ENCODE assay signal across 11 mouse cellular contexts in genomic region chr11:74409447-74409754, GRCm38 (mm10). TPM values are rescaled to one million over a fixed set of nuclear protein-coding genes. Genes with fewer than 3 reads are reported as not detected.
A peak's percentile ranks its signal among the peaks of the same experiment; 100 is the strongest.
DNase-seq lines count a peak whose midpoint lies in the region; ATAC-seq lines count a peak whose summit lies in the region.
"Had no signal": no experiment of that assay in that cellular context is flagged by ENCODE, and none has a peak within 500 bp of the region (broad histone marks: within the 10 kb centered on the region; RNA-seq: fewer than 3 reads in every experiment).

No protein-coding gene starts in this region.

- ATAC-seq in forebrain, embryonic 12.5 days (ENCODE audit: low FRiP score), result peak; percentile 21; the same call in 1 of the 2 replicates
- ATAC-seq in hindbrain, embryonic 13.5 days (ENCODE audit: low FRiP score), result peak; percentile 29
- ATAC-seq in neural tube, embryonic 13.5 days (ENCODE audit: low read depth), result peak; percentile 44

- WGBS in forebrain, embryonic 12.5 days, result 69% methylated on average over 5 of the region's 5 CpGs
- WGBS in hindbrain, embryonic 13.5 days, result 65% methylated on average over 5 of the region's 5 CpGs
- WGBS in neural tube, embryonic 13.5 days, result 68% methylated on average over 5 of the region's 5 CpGs

- peak overlapping the region; percentile 78 for H3K27ac ChIP-seq in forebrain, embryonic 12.5 days
- H3K27ac ChIP-seq in hindbrain, embryonic 13.5 days, result peak overlapping the region; percentile 78
- H3K27ac ChIP-seq in neural tube, embryonic 13.5 days (replicated peaks), result peak overlapping the region; percentile 81
- H3K27ac ChIP-seq: liver, embryonic 14.5 days had no signal

- H3K27me3 ChIP-seq in forebrain, embryonic 12.5 days, result no peaks in the 10 kb centered on the region
- H3K27me3 ChIP-seq in hindbrain, embryonic 13.5 days, result no peaks in the 10 kb centered on the region
- H3K27me3 ChIP-seq in neural tube, embryonic 13.5 days, result no peaks in the 10 kb centered on the region

- H3K4me1 ChIP-seq in forebrain, embryonic 12.5 days, result peaks cover 24% of the 10 kb centered on the region
- peaks cover 28% of the 10 kb centered on the region for H3K4me1 ChIP-seq in hindbrain, embryonic 13.5 days (replicated peaks)
- peaks cover 26% of the 10 kb centered on the region for H3K4me1 ChIP-seq in neural tube, embryonic 13.5 days (replicated peaks)

- H3K9me3 ChIP-seq in forebrain, embryonic 12.5 days, result no peaks in the 10 kb centered on the region
- no peaks in the 10 kb centered on the region for H3K9me3 ChIP-seq in hindbrain, embryonic 13.5 days
- no peaks in the 10 kb centered on the region for H3K9me3 ChIP-seq in neural tube, embryonic 13.5 days

- H3K9ac ChIP-seq in forebrain, embryonic 12.5 days, result no peak overlapping the region
- H3K9ac ChIP-seq in hindbrain, embryonic 13.5 days, result 0 out of 2 replicates have a peak overlapping the region, but pooled peaks have one; percentile 19
- H3K9ac ChIP-seq in neural tube, embryonic 13.5 days, result no peak overlapping the region
- H3K9ac ChIP-seq: liver, embryonic 14.5 days had no signal

- H3K36me3 ChIP-seq in forebrain, embryonic 12.5 days (replicated peaks), result no peaks in the 10 kb centered on the region
- peaks cover 21% of the 10 kb centered on the region for H3K36me3 ChIP-seq in hindbrain, embryonic 13.5 days
- H3K36me3 ChIP-seq in neural tube, embryonic 13.5 days, result peaks cover 20% of the 10 kb centered on the region; the same call in 1 of the 2 replicates

- peak; percentile 28 to 36 for DNase-seq in layer of hippocampus, postnatal 10 days (ENCODE audit: low spot score in 2 of 2)
- DNase-seq in layer of hippocampus, adult 11-12 months (ENCODE audit: low spot score), result no peak
- no peak for DNase-seq in urinary bladder, postnatal 4 days (ENCODE audit: low spot score in 2 of 2)
- DNase-seq in embryo, embryonic 9.5 days (ENCODE audit: extremely low spot score), result no peak

- no peak overlapping the region for H3K4me2 ChIP-seq in forebrain, embryonic 12.5 days
- H3K4me2 ChIP-seq in hindbrain, embryonic 13.5 days, result no peak overlapping the region
- H3K4me2 ChIP-seq in neural tube, embryonic 13.5 days, result no peak overlapping the region

- no peak overlapping the region for H3K4me3 ChIP-seq in forebrain, embryonic 12.5 days (replicated peaks)
- H3K4me3 ChIP-seq in hindbrain, embryonic 13.5 days, result no peak overlapping the region
- H3K4me3 ChIP-seq in neural tube, embryonic 13.5 days, result no peak overlapping the region
- H3K4me3 ChIP-seq: erythroblast, embryonic 14.5 days had no signal

RNA-seq across cellular contexts. Expression of gene Olfr412, which starts 47.5 kb away (rescaled TPM):
- total RNA-seq in layer of hippocampus, postnatal 10 days (2021), result not detected
- polyA plus RNA-seq in forebrain, embryonic 12.5 days (2016; fragmentation: Nextera tagmentation; extraction: Ambion mirVana), result not detected in 2 replicates
- not detected in 2 replicates for polyA plus RNA-seq in hindbrain, embryonic 13.5 days (2015; fragmentation: Nextera tagmentation; extraction: Ambion mirVana)
- polyA plus RNA-seq in neural tube, embryonic 13.5 days (2015; fragmentation: Nextera tagmentation; extraction: Ambion mirVana), result not detected in 2 replicates
- total RNA-seq: neutrophil, adult 5-6 weeks had no signal
- polyA plus RNA-seq: erythroblast, embryonic 14.5 days; liver, embryonic 14.5 days; testis, adult 2 months had no signal

RNA-seq across cellular contexts. Expression of gene Olfr411, which starts 57.0 kb away (rescaled TPM):
- not detected for total RNA-seq in layer of hippocampus, postnatal 10 days (2021)
- not detected in 2 replicates for polyA plus RNA-seq in forebrain, embryonic 12.5 days (2016; fragmentation: Nextera tagmentation; extraction: Ambion mirVana)
- polyA plus RNA-seq in hindbrain, embryonic 13.5 days (2015; fragmentation: Nextera tagmentation; extraction: Ambion mirVana), result not detected in 2 replicates
- polyA plus RNA-seq in neural tube, embryonic 13.5 days (2015; fragmentation: Nextera tagmentation; extraction: Ambion mirVana), result not detected in 2 replicates
- total RNA-seq: neutrophil, adult 5-6 weeks had no signal
- polyA plus RNA-seq: erythroblast, embryonic 14.5 days; liver, embryonic 14.5 days; testis, adult 2 months had no signal

Comparison
In these comparisons a context has a peak if more than half of its experiments do, and no peak if none do; other contexts are left out.
1. DNase-seq: peak in layer of hippocampus, postnatal 10 days (2 of 2); none in layer of hippocampus, adult 11-12 months (single experiment), urinary bladder, postnatal 4 days (0 of 2) and embryo, embryonic 9.5 days (single experiment).
2. Peak in every context shown above with its lines, with median percentiles within 50 percentile points of each other: ATAC-seq and H3K27ac ChIP-seq.